Mouse (Mus musculus): Measurements from ENCODE around the gene Tmem201. TPM values are rescaled to one million over a fixed set of nuclear protein-coding genes. Genes with fewer than 3 reads are reported as not detected.

The Tmem201 gene
- total and polyA plus RNA-seq, 2 experiments from 2014 or later = 48.5 to 67.8 TPM

DNA sequence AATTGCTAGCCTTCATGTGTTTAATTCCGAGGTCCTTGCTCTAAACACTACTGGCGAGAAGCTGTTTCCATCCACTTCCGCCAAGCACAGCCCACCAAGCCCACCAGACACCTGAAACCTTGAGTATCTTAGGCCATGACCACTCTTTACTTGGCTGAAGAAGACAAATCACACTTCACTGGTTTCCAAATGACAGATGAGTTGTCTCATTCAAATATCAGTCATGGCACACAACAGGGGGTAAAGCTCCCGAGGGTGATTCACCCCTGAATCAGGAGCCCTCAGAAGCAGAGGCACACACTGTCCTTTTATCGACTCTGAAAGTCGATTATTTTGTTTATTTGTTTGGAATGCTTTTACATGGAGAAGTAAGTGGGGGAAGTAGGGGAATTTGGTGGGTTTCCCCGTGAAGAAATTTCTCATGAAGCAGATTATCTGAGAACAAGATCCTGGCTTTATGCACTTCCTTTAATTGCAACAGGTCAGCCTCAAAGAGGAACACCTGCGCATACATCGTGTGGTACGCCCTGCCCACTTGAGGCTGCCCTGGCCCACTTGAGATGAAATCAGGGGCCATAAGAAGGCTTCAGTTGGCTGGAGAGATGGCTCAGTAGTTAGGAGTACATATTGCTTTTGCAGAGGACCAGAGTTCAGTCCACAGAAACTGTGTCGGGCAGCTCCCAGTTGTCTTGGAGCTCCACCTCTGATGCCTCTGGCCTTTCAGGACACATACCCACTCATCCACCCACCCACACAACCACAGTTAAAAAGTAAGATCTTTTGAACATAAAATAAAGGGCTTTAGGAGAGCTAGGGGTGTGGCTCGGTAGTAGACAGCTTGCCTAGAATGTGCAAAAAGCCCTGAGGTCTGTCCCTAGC lies 47.8 kb downstream of the Tmem201 start:
- ATAC-seq (ENCODE audit: low FRiP score) = no peak
- no peaks in the 10 kb centered on the region for H3K9me3 ChIP-seq (ENCODE audit: low read length)
- H3K27me3 ChIP-seq (ENCODE audit: insufficient read depth, low read length) = no peaks in the 10 kb centered on the region
- no peak for TF ChIP-seq CTCF (IDR thresholded peaks at IDR 0.05)
- H3K4me2 ChIP-seq (ENCODE audit: low read depth, low read length, poor library complexity, severe bottlenecking) = no peak overlapping the region
- no peak overlapping the region for H3K27ac ChIP-seq (ENCODE audit: low read depth, low read length)
- H3K36me3 ChIP-seq (ENCODE audit: insufficient read depth, low read length) = no peaks in the 10 kb centered on the region
- no peaks in the 10 kb centered on the region for H3K4me1 ChIP-seq (ENCODE audit: insufficient read depth, low read length)
- no peak for DNase-seq (ENCODE audit: low spot score)
- H3K9ac ChIP-seq (replicated peaks; ENCODE audit: low read length, poor library complexity, severe bottlenecking) = no peak overlapping the region
- WGBS = 85% methylated on average over 12 of the region's 12 CpGs
- no peak overlapping the region for H3K4me3 ChIP-seq (ENCODE audit: low read depth, low read length)

DNA sequence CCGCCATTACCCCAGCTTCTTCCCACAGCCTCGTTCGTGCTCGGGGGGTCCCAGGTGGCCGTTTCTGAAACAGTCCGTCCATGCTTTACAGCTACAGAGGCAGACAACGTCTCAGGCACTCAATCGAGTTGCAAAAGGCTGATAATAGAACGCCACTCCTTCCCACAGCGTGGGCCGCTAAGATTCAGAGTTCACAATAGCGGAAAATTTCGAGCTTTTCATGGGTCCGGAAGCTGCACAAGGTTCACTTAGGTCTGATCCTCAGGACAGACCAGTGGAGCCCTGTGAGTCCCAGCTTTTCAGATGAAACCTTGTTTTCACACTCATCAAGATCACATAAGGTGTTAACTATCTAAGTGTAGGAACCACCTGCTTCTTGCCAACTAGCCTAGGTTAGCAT lies 49.0 kb downstream of the Tmem201 start:
- Histone ChIP-seq H3K27ac (ENCODE audit: low read depth, low read length) (no peak overlapping the region), H3K36me3 (ENCODE audit: insufficient read depth, low read length) (no peaks in the 10 kb centered on the region), H3K9me3 (ENCODE audit: low read length) (no peaks in the 10 kb centered on the region), H3K4me3 (ENCODE audit: low read depth, low read length) (no peak overlapping the region), H3K27me3 (ENCODE audit: insufficient read depth, low read length) (no peaks in the 10 kb centered on the region), H3K4me2 (ENCODE audit: low read depth, low read length, poor library complexity, severe bottlenecking) (no peak overlapping the region), H3K4me1 (ENCODE audit: insufficient read depth, low read length) (no peaks in the 10 kb centered on the region), H3K9ac (replicated peaks; ENCODE audit: low read length, poor library complexity, severe bottlenecking) (no peak overlapping the region)
- 66% methylated on average over 14 of the region's 14 CpGs for WGBS
- no peak for TF ChIP-seq CTCF (IDR thresholded peaks at IDR 0.05)
- DNase-seq (ENCODE audit: low spot score) (no peak), ATAC-seq (ENCODE audit: low FRiP score) (no peak)

GRCm38 (mm10) chr4:149684841-149685623 lies 52.8 kb downstream of the Tmem201 start:
- ATAC-seq (ENCODE audit: low FRiP score) = no peak
- Histone ChIP-seq H3K4me2 (ENCODE audit: low read depth, low read length, poor library complexity, severe bottlenecking) (no peak overlapping the region), H3K36me3 (ENCODE audit: insufficient read depth, low read length) (no peaks in the 10 kb centered on the region), H3K9ac (replicated peaks; ENCODE audit: low read length, poor library complexity, severe bottlenecking) (no peak overlapping the region), H3K4me1 (ENCODE audit: insufficient read depth, low read length) (no peaks in the 10 kb centered on the region), H3K27me3 (ENCODE audit: insufficient read depth, low read length) (no peaks in the 10 kb centered on the region), H3K9me3 (ENCODE audit: low read length) (no peaks in the 10 kb centered on the region), H3K27ac (ENCODE audit: low read depth, low read length) (no peak overlapping the region), H3K4me3 (ENCODE audit: low read depth, low read length) (no peak overlapping the region)
- TF ChIP-seq CTCF (IDR thresholded peaks at IDR 0.05) = no peak
- WGBS = 85% methylated on average over 11 of the region's 11 CpGs
- no peak for DNase-seq (ENCODE audit: low spot score)

- no peaks in the 10 kb centered on the region for H3K27me3 ChIP-seq (ENCODE audit: insufficient read depth, low read length)
- no peak overlapping the region for H3K4me3 ChIP-seq (ENCODE audit: low read depth, low read length)
- no peaks in the 10 kb centered on the region for H3K4me1 ChIP-seq (ENCODE audit: insufficient read depth, low read length)
- no peaks in the 10 kb centered on the region for H3K9me3 ChIP-seq (ENCODE audit: low read length)
- no peaks in the 10 kb centered on the region for H3K36me3 ChIP-seq (ENCODE audit: insufficient read depth, low read length)
- H3K27ac ChIP-seq (ENCODE audit: low read depth, low read length) = no peak overlapping the region
- DNase-seq (ENCODE audit: low spot score) = no peak
- H3K9ac ChIP-seq (replicated peaks; ENCODE audit: low read length, poor library complexity, severe bottlenecking) = no peak overlapping the region
- TF ChIP-seq CTCF (IDR thresholded peaks at IDR 0.05) = no peak
- no peak for ATAC-seq (ENCODE audit: low FRiP score)
- WGBS = 21% methylated on average over 7 of the region's 7 CpGs
- no peak overlapping the region for H3K4me2 ChIP-seq (ENCODE audit: low read depth, low read length, poor library complexity, severe bottlenecking)
These were observed 54.0 kb downstream of the Tmem201 start for GRCm38 (mm10) chr4:149683875-149684274.

- TF ChIP-seq CTCF (IDR thresholded peaks at IDR 0.05) = no peak
- H3K4me1 ChIP-seq (ENCODE audit: insufficient read depth, low read length) = no peaks in the 10 kb centered on the region
- no peak for ATAC-seq (ENCODE audit: low FRiP score)
- no peak overlapping the region for H3K4me2 ChIP-seq (ENCODE audit: low read depth, low read length, poor library complexity, severe bottlenecking)
- H3K4me3 ChIP-seq (ENCODE audit: low read depth, low read length) = no peak overlapping the region
- WGBS = 77% methylated on average over 11 of the region's 11 CpGs
- H3K27me3 ChIP-seq (ENCODE audit: insufficient read depth, low read length) = no peaks in the 10 kb centered on the region
- H3K9ac ChIP-seq (replicated peaks; ENCODE audit: low read length, poor library complexity, severe bottlenecking) = no peak overlapping the region
- no peaks in the 10 kb centered on the region for H3K9me3 ChIP-seq (ENCODE audit: low read length)
- H3K36me3 ChIP-seq (ENCODE audit: insufficient read depth, low read length) = no peaks in the 10 kb centered on the region
- H3K27ac ChIP-seq (ENCODE audit: low read depth, low read length) = no peak overlapping the region
- DNase-seq (ENCODE audit: low spot score) = no peak
These were observed 58.6 kb downstream of the Tmem201 start for GRCm38 (mm10) chr4:149679056-149679770.
